Mouse (Mus musculus): Measurements from ENCODE around the gene Heatr9.
"Not testable (repeated sequence)": the region's sequence is repeated elsewhere in the genome, so short reads cannot be mapped to it uniquely, and the experiment has no call there.

The Heatr9 gene

DNA sequence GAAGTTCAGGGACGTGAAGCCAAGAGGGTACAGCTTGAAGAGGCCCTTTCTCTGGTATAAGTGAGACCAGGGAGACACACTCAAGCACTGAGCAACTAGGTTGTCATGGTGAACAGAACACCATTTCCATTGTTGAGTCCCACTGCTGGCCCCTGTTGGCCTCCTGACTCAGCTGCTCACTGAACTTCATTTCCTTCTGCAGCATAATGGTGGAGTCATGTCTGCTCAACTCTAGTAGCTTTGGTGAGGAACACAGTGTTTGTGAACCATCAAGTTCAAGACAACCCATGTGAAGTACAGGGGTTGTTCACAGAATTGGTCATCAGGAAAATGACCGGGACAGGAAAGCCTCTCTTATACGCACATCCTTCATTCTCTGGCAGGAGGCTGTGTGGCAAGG, at the start of gene Heatr9:
Gene Heatr9 (minus strand): TSS at position 101 of the 400 bp plus-strand sequence.
- DNase-seq (ENCODE audit: low read depth, low spot score): no peak

- DNase-seq (ENCODE audit: low read depth, low spot score): no peak
Measured at GRCm38 (mm10) chr11:83570189-83570588, 48.2 kb upstream of the Heatr9 start.

GRCm38 (mm10) chr11:83569249-83569648, 47.3 kb upstream of the Heatr9 start:
- no peak for DNase-seq (ENCODE audit: low read depth, low spot score)

GRCm38 (mm10) chr11:83568786-83569185, 46.8 kb upstream of the Heatr9 start:
- DNase-seq (ENCODE audit: low read depth, low spot score): no peak

GRCm38 (mm10) chr11:83568061-83568460, 46.1 kb upstream of the Heatr9 start:
- no peak for DNase-seq (ENCODE audit: low read depth, low spot score)

- DNase-seq (ENCODE audit: low read depth, low spot score): no peak
Measured at GRCm38 (mm10) chr11:83567311-83567710, 45.3 kb upstream of the Heatr9 start.

DNA sequence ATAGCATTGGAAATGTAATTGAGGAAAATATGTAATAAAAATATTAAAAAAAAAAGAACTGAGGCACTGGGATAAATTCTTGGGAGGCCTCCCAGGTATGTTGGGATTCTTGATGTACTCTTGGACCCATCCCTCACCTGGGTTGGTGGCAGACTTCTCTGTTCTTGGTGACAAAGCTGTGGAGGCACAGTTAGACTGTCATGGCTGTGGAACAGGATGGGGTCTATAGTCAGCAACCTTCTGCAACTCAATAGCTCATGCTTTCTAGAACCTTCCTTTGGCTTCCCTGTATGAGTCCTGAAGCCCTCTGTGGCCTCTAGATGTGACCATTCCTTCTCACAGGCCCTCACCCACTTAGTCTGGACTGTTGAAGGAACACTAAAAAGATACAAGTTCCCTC, 44.6 kb upstream of the Heatr9 start:
- no peak for DNase-seq (ENCODE audit: low read depth, low spot score)

DNA sequence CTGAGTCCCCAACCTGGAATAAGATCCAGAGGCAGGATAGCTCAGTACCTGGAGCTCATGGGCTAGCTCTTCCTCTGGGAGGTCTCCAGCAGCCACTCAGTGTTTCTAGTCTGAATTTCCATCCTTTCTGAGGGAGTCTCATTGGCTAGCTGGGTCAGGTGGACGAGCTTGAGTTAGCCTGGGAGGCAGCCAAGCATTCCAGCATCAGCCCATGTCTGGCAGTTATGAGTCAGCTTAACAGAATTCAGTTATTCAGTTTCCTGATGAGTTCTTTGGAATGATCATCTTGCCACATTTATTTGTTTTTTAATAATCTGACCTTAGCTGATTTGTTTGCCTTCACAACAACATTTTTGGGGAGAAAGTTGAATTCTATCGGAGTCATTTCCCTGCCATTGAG, 41.8 kb upstream of the Heatr9 start:
- no peak for DNase-seq (ENCODE audit: low read depth, low spot score)

DNA sequence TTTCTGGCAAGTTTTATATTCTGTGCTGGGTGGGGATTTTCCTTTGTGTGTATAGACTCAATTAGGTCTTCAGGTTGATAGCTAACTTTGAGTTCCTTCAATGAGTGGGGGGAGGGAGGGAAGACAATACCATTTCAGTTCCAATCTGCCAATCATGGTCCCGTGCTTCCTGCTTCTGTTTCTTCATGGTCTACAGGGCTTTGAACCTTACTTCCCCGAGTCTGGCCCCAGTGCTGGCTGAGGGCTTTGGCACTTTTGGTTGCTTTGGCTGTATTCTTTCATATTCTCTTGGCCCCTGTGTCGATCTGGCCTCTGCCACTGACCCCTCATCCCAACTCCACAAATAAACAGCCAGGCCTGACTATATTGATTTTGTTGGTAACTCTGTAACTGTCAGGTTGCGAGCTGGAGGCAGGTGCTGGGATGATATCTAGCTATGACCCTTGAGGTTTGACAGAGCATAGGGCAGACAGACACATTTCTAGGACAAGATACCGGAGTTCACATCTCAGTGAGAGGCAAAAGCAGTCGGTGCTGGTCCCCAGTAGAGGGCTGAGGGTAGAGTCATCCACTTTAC, 40.4 kb upstream of the Heatr9 start:
- no peak for DNase-seq (ENCODE audit: low read depth, low spot score)

DNA sequence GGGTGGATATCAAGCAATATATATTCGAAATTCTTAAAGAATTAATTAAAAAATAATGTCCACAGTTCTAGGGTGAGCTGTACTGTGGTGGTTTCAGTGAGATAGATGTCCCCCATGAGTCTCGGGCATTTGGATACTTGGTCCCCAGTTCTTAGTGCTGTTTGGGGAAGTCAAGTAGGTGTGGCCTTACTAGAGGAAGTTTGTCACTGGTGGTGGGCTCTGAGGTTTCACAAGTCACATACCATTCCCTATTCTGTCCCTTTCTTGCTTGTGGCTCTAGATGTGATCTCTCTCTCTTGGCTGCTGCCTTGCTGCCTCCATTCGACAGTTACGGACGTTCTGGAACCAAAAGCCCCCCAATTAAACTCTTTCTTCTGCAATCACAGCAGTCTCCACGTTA, 38.4 kb upstream of the Heatr9 start:
- no peak for DNase-seq (ENCODE audit: low read depth, low spot score)

- no peak for DNase-seq (ENCODE audit: low read depth, low spot score)
Measured at GRCm38 (mm10) chr11:83557074-83557473, 35.1 kb upstream of the Heatr9 start.

- DNase-seq (ENCODE audit: low read depth, low spot score): peak; percentile 69
Measured at GRCm38 (mm10) chr11:83556085-83556781, 34.3 kb upstream of the Heatr9 start.

DNA sequence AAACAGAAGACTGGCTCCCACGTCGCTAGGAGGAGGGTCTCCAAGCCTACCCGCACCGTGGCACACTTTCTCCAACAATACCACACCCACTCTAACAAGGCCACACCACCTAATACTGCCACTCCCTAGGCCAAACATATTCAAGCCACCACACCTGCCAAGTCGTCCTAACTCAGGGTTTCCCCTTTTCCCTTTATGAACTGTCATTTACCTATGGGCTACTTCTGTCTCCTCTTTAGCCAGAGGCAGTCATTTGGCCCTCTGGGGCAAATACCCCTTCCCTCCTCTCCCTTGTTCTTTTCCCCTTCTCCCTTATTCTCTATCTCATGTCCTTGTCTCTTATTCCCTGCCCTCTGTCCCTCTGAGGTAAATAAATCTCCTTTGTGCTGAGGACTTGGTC, 29.7 kb upstream of the Heatr9 start:
- no peak for DNase-seq (ENCODE audit: low read depth, low spot score)

DNA sequence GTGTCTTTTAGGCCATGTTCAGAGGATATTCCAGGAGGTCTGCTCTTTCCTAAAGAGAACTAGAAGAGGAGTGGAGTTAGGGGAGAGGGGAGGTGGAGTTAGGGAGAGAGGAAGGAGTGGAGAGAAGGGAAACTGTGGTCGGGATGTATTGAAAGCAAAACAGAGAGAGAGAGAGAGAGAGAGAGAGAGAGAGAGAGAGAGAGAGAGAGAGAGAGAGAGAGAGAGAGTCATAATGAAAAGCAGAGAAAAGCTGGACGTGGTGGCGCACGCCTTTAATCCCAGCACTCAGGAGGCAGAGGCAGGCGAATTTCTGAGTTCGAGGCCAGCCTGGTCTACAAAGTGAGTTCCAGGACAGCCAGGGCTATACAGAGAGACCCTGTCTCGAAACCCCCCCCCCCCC, 29.1 kb upstream of the Heatr9 start:
- DNase-seq (ENCODE audit: low read depth, low spot score): not testable (repeated sequence)

GRCm38 (mm10) chr11:83550186-83550632, 28.2 kb upstream of the Heatr9 start:
- peak; percentile 49 for DNase-seq (ENCODE audit: low read depth, low spot score)

DNA sequence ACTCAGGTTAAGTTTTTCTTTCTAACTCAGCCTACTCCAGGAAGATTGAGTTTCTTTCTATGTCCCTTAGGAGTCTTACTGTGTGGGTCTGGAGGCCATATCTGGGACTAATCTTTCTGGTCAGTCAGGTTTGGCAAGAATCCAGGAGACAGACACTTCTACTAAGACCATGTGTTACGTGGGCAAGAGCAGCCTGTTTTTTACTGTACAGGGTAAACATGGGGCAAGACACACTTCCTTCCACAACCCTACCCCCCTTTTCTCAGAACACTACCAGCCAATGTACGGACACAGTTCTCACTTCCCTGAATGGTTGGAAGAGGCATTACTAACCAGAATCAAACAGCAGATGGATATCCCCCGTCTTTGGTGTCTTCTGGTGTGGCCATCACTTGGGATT, 22.2 kb upstream of the Heatr9 start:
- DNase-seq (ENCODE audit: low read depth, low spot score): no peak

DNA sequence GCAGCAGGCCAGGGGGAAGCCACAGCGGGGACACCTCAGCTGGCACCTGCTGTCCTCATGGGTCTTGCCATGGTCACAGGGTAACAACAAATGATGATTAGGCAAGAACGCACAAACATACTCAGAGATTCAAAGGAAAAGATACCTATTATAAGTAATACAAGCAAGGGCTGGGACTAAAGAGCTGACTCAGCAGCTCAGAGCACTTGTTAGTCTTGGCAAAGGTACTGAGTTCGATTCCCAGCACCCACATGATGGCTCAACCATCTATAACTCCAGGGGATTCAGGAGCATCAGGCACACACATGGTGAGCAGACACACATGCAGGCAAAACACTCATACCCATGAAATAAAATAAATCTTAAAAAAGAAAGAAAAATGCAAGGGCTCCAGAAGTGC, 19.4 kb upstream of the Heatr9 start:
- no peak for DNase-seq (ENCODE audit: low read depth, low spot score)

DNA sequence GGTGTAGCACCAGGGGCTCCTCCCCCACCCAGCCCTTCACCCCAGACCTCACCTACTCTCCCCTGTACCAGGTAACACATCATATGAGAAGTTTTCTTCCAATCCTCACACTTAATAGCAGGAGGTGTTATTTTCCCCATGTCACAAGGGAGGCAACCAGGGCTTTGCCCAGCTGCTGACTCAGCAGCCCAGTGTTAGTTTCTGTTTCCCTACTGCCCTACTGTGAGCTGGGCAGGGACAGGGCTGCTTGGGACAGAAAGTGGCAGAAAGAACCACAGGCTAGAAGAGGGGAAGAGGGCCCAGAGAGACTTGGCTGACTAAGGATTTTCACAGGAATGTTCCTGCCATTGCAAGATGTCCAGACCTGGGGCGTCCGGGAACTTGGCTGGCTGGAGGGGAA, 19.0 kb upstream of the Heatr9 start:
- DNase-seq (ENCODE audit: low read depth, low spot score): peak; percentile 10

GRCm38 (mm10) chr11:83538705-83539314, 16.8 kb upstream of the Heatr9 start:
- DNase-seq (ENCODE audit: low read depth, low spot score): no peak

- no peak for DNase-seq (ENCODE audit: low read depth, low spot score)
Measured at GRCm38 (mm10) chr11:83536831-83537230, 14.9 kb upstream of the Heatr9 start.

- DNase-seq (ENCODE audit: low read depth, low spot score): peak; percentile 26
Measured at GRCm38 (mm10) chr11:83534609-83535423, 12.8 kb upstream of the Heatr9 start.

GRCm38 (mm10) chr11:83534143-83534542, 12.2 kb upstream of the Heatr9 start:
- DNase-seq (ENCODE audit: low read depth, low spot score): peak; percentile 24
